Mouse (Mus musculus) kidney, embryonic 16.5 days (tissue): ENCODE results near the gene Dido1. TPM values are rescaled to one million over a fixed set of nuclear protein-coding genes. Genes with fewer than 3 reads are reported as not detected.

ENCODE experiments used
- ATAC-seq: fragments of 200-750 bp; cut with Nextera tagmentation; 2 replicates; pipeline ENCODE4 v1.8.0; 2017; ENCODE audit warnings: moderate TSS enrichment; ENCODE audit not compliant: low FRiP score, low TSS enrichment
- H3K27ac ChIP-seq: fragments of 300-500 bp; sonication (generic); 2 replicates; pipeline ENCODE4 v1.5.1; 2014; ENCODE audit warnings: low read length
- H3K27me3 ChIP-seq: fragments of 300-500 bp; sonication (generic); 2 replicates; pipeline ENCODE4 v1.6.1; 2014; ENCODE audit warnings: low read length, control low read depth, mixed read lengths; ENCODE audit not compliant: insufficient read depth
- H3K36me3 ChIP-seq: fragments of 300-500 bp; sonication (generic); 2 replicates; pipeline ENCODE4 v1.6.1; 2014; ENCODE audit warnings: low read length, control low read depth, mixed read lengths; ENCODE audit not compliant: insufficient read depth
- H3K4me1 ChIP-seq: fragments of 300-500 bp; sonication (generic); 2 replicates; pipeline ENCODE4 v1.6.1; 2014; ENCODE audit warnings: low read length, control low read depth, mixed read lengths; ENCODE audit not compliant: insufficient read depth
- H3K4me2 ChIP-seq: fragments of 300-500 bp; sonication (generic); replicated peaks from 2 replicates; pipeline ENCODE4 v1.6.1; 2014; ENCODE audit warnings: low read depth, low read length
- H3K4me3 ChIP-seq: fragments of 300-500 bp; sonication (generic); 2 replicates; pipeline ENCODE4 v1.5.1; 2014; ENCODE audit warnings: mild to moderate bottlenecking, low read length
- H3K9ac ChIP-seq: fragments of 300-500 bp; sonication (generic); replicated peaks from 2 replicates; pipeline ENCODE4 v1.6.1; 2014; ENCODE audit warnings: low read length
- H3K9me3 ChIP-seq: fragments of 300-500 bp; sonication (generic); 2 replicates; pipeline ENCODE4 v1.6.1; 2016; ENCODE audit warnings: low read length, control low read depth
- WGBS: fragments of 180-500 bp; shearing (Covaris S2); extraction: QIAGEN DNeasy Blood & Tissue Kit; methylation state at CpG from one replicate; pipeline ENCODE4 v1.1.7; 2014; 5-methylcytosine and 5-hydroxymethylcytosine counted together
- polyA plus RNA-seq: library from polyadenylated mRNA; unstranded; fragments of >200 nt; fragmentation: Nextera tagmentation; extraction: Ambion mirVana; gene quantifications from 2 replicates; pipeline ENCODE4 v1.2.1, GENCODE M21; 2015

Gene Dido1
- polyA plus RNA-seq, 1 experiment from 2014 or later, result 26.8 TPM

DNA sequence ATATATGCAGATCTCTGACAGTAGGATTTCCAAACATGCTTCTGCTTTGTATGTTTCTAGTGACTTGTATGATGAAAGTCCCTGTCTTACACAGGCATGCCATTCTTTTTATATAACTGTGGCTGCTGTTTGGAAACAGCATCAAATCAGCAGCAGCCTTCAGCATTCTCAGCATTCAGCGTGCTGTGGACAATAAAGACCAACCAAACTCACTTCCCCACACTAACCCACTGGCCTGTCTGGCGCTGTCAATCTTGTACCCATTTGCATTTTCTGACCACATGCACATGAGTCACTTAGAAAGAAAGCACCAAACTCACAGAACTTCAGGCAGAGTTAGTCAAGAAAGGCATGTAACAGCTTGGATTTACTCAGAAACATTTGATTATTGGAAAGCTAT is 14.6 kb downstream of the Dido1 start:
- Histone ChIP-seq H3K4me2 (no peak overlapping the region), H3K27me3 (no peaks in the 10 kb centered on the region), H3K9me3 (no peaks in the 10 kb centered on the region), H3K4me3 (no peak overlapping the region), H3K9ac (no peak overlapping the region), H3K4me1 (peaks cover 25% of the 10 kb centered on the region), H3K36me3 (peaks cover 3% of the 10 kb centered on the region; the same call in 1 of the 2 replicates), H3K27ac (no peak overlapping the region)
- ATAC-seq, result no peak
- 91% methylated on average over 2 of the region's 2 CpGs for WGBS

- peaks cover 26% of the 10 kb centered on the region for H3K36me3 ChIP-seq
- H3K27ac ChIP-seq, result peak overlapping the region; percentile 25; the same call in 1 of the 2 replicates
- peaks cover 16% of the 10 kb centered on the region for H3K4me1 ChIP-seq
- H3K9ac ChIP-seq, result no peak overlapping the region
- WGBS, result 6% methylated on average over 1 of the region's 1 CpGs
- no peaks in the 10 kb centered on the region for H3K9me3 ChIP-seq
- no peak overlapping the region for H3K4me3 ChIP-seq
- no peak overlapping the region for H3K4me2 ChIP-seq
- ATAC-seq, result no peak
- H3K27me3 ChIP-seq, result no peaks in the 10 kb centered on the region
Observed at GRCm38 (mm10) chr2:180692630-180693029, 17.2 kb downstream of the Dido1 start.

DNA sequence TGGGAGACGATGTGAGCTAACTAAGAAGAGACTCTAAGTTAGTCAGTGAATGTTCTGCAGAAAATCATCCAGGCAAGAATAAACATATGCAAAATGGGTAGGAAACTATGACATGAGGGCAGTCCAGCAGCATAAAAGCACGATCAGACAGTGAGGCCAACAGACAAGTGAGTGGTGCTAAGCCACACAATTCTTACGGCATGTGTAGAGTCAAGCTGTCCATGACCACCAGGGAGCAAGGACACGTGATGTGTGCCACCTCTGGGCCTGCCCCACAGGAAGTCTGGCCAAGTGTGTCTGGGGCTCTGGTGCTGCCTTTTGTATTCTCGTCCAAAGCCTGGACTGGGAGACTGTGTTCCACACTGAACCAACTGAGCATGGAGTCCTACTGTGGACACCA is 20.0 kb downstream of the Dido1 start:
- H3K36me3 ChIP-seq, result peaks cover 44% of the 10 kb centered on the region
- 91% methylated on average over 5 of the region's 5 CpGs for WGBS

GRCm38 (mm10) chr2:180684031-180684430 is 25.8 kb downstream of the Dido1 start:
- Histone ChIP-seq H3K27ac (no peak overlapping the region), H3K36me3 (peaks cover 69% of the 10 kb centered on the region), H3K4me1 (no peaks in the 10 kb centered on the region), H3K9me3 (no peaks in the 10 kb centered on the region), H3K4me2 (no peak overlapping the region), H3K27me3 (no peaks in the 10 kb centered on the region), H3K4me3 (no peak overlapping the region), H3K9ac (no peak overlapping the region)
- WGBS, result 88% methylated on average over 4 of the region's 4 CpGs
- no peak for ATAC-seq

More for the DNA sequence above, 20.0 kb downstream of the Dido1 start:
- Histone ChIP-seq H3K27me3 (no peaks in the 10 kb centered on the region), H3K9ac (no peak overlapping the region), H3K9me3 (no peaks in the 10 kb centered on the region), H3K4me2 (no peak overlapping the region), H3K27ac (no peak overlapping the region), H3K4me3 (no peak overlapping the region), H3K4me1 (peaks cover 13% of the 10 kb centered on the region)
- no peak for ATAC-seq

DNA sequence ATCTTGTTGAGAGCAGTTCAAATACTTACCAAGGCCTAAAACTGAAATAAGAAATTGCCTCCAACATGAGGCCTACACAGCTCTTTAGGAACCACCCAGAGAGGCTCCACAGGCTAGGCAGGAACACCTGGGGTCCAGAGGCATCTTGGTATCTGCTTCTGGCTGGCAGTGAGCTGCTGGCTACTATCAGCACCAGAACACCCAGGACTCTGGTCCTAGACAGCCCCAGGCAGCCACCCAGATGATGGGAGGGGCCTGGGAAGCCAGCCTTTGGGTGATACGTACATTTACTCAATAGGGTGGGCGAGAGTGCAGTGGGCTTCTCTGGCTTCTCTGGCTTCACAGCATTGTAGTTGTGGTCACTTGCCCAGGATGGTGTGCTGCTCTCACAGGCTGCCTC is 26.3 kb downstream of the Dido1 start:
- WGBS, result 94% methylated on average over 2 of the region's 2 CpGs
- peaks cover 64% of the 10 kb centered on the region for H3K36me3 ChIP-seq
- ATAC-seq, result no peak
- no peak overlapping the region for H3K27ac ChIP-seq
- H3K4me2 ChIP-seq, result no peak overlapping the region
- H3K9ac ChIP-seq, result no peak overlapping the region
- H3K27me3 ChIP-seq, result no peaks in the 10 kb centered on the region
- H3K9me3 ChIP-seq, result no peaks in the 10 kb centered on the region
- H3K4me3 ChIP-seq, result no peak overlapping the region
- H3K4me1 ChIP-seq, result no peaks in the 10 kb centered on the region

DNA sequence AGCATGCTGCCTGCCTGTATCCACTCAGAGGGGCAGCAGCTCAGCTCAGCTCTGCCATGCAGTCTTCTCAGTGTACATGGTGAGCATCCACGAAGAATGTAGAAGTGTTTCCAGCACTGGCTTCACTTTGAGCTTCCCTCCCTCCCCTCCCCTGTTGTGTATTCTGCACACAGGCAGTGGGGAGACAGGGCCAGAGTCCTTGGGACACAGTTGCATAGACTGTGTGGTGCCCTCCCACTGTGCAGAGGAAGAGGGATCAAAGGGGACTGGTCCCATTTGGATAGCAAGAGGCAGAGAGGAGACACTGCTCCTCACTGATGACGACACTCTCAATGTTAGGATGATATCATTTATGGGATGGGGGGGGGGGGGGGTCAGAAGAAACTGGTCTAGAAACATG is 28.6 kb downstream of the Dido1 start:
- Histone ChIP-seq H3K4me3 (no peak overlapping the region), H3K9me3 (no peaks in the 10 kb centered on the region), H3K36me3 (peaks cover 44% of the 10 kb centered on the region), H3K9ac (no peak overlapping the region), H3K4me1 (no peaks in the 10 kb centered on the region), H3K4me2 (no peak overlapping the region), H3K27me3 (no peaks in the 10 kb centered on the region), H3K27ac (no peak overlapping the region)
- 69% methylated on average over 2 of the region's 2 CpGs for WGBS
- no peak for ATAC-seq

GRCm38 (mm10) chr2:180678609-180679140 is 31.1 kb downstream of the Dido1 start:
- Histone ChIP-seq H3K4me1 (no peaks in the 10 kb centered on the region), H3K27ac (no peak overlapping the region), H3K4me3 (no peak overlapping the region), H3K4me2 (no peak overlapping the region), H3K36me3 (peaks cover 33% of the 10 kb centered on the region), H3K9me3 (no peaks in the 10 kb centered on the region), H3K9ac (no peak overlapping the region), H3K27me3 (no peaks in the 10 kb centered on the region)
- ATAC-seq, result peak; percentile 71
- 32% methylated on average over 4 of the region's 4 CpGs for WGBS

DNA sequence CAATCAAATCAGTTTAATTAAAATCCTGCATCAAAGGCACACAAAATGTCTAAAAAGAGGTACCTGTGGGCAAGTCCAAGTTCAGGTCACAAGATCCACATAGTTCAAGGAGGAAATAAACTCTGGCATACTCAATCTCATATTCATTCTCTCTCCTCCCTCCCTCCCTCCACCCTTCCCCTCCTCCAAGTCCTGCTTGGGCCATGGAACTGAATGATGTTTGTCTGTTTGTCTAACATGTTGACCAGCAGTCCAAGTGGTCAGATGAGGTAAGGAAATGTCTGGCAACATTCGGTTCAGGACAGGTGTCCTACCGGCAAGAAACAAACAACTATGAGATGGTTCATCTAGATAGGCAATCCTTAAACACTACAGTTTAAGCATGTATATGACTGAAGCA is 33.1 kb downstream of the Dido1 start:
- peaks cover 32% of the 10 kb centered on the region for H3K36me3 ChIP-seq
- no peaks in the 10 kb centered on the region for H3K9me3 ChIP-seq
- no peak for ATAC-seq
- no peak overlapping the region for H3K27ac ChIP-seq
- H3K4me3 ChIP-seq, result no peak overlapping the region
- no peak overlapping the region for H3K9ac ChIP-seq
- H3K4me1 ChIP-seq, result no peaks in the 10 kb centered on the region
- WGBS, result 94% methylated on average over 2 of the region's 2 CpGs
- no peaks in the 10 kb centered on the region for H3K27me3 ChIP-seq
- H3K4me2 ChIP-seq, result no peak overlapping the region

DNA sequence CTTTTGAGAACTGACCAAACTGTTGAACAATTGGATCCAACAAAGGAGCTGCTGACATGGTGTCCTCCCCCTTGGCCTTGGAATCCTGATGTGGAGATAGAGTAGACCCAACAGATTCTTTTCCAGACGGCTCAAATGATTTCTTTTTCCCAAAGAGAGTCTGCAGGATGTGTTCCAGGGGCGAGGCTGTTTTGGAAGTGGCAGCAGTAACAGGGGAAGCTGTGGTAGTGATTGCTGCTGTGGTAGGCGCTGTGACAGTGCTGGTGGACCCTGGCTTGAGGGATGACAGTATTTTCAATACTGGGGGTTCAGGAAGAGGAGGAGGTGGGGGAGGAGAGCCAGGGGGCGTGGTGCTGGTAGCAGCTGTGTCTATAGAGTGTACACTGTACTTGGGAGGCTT is 47.8 kb downstream of the Dido1 start:
- Histone ChIP-seq H3K4me2 (no peak overlapping the region), H3K36me3 (peaks cover 38% of the 10 kb centered on the region), H3K27me3 (no peaks in the 10 kb centered on the region), H3K4me1 (0 out of 2 replicates have a peak, but pooled peaks cover 6% of the 10 kb centered on the region), H3K27ac (no peak overlapping the region), H3K9me3 (no peaks in the 10 kb centered on the region), H3K4me3 (no peak overlapping the region), H3K9ac (no peak overlapping the region)
- ATAC-seq, result no peak
- WGBS, result 84% methylated on average over 4 of the region's 4 CpGs

DNA sequence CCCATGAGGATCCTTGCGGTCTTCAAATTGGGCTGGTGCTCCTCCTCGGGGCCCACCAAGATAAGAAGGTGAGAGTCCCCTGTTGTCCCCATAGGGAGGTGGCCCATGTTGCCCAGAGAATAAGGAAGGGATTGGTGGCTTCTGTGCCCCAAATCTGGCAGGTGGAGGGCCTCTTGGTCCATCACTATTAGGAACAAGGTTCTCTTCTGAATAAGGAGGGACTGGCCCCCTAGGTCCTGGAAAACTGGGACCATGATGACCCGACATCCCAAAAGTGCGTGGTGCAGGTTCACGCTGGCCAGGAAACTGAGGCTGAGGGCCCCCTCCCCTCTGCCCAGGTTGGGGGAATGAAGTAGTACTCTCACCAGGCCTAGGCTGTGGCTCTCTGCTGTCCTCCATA is 49.3 kb downstream of the Dido1 start:
- Histone ChIP-seq H3K4me3 (no peak overlapping the region), H3K9me3 (no peaks in the 10 kb centered on the region), H3K27me3 (no peaks in the 10 kb centered on the region), H3K4me2 (no peak overlapping the region), H3K4me1 (0 out of 2 replicates have a peak, but pooled peaks cover 6% of the 10 kb centered on the region), H3K27ac (no peak overlapping the region), H3K9ac (no peak overlapping the region), H3K36me3 (peaks cover 24% of the 10 kb centered on the region)
- ATAC-seq, result no peak
- 95% methylated on average over 5 of the region's 5 CpGs for WGBS
